Mouse (Mus musculus): ENCODE data around the gene Msh5. TPM values are rescaled to one million over a fixed set of nuclear protein-coding genes. Genes with fewer than 3 reads are reported as not detected.
A peak's percentile ranks its signal among the peaks of the same experiment; 100 is the strongest.
"Not testable (repeated sequence)": the region's sequence is repeated elsewhere in the genome, so short reads cannot be mapped to it uniquely, and the experiment has no call there.

Msh5 gene
- total RNA-seq, 2 experiments from 2014 or later, result 0.62 to 0.82 TPM

GRCm38 (mm10) chr17:35049561-35050016 is 3.0 kb upstream of the Msh5 start, which contains the start of gene Clic1:
Gene Clic1, plus strand, starts transcription at chr17:35049966.
- DNase-seq (ENCODE audit: extremely low spot score in 1 of 2, low spot score in 1 of 2), result no peak

- no peak for DNase-seq (ENCODE audit: extremely low spot score in 1 of 2, low spot score in 1 of 2)
These were observed 2.4 kb upstream of the Msh5 start for GRCm38 (mm10) chr17:35048932-35049440.

GRCm38 (mm10) chr17:35048149-35048931 is 1.8 kb upstream of the Msh5 start:
- no peak for DNase-seq (ENCODE audit: extremely low spot score in 1 of 2, low spot score in 1 of 2)

GRCm38 (mm10) chr17:35047688-35048087 is 1.1 kb upstream of the Msh5 start:
- DNase-seq (ENCODE audit: extremely low spot score in 1 of 2, low spot score in 1 of 2), result no peak

GRCm38 (mm10) chr17:35045807-35046680 is 501 bp downstream of the Msh5 start:
- no peak for DNase-seq (ENCODE audit: extremely low spot score in 1 of 2, low spot score in 1 of 2)

GRCm38 (mm10) chr17:35044904-35045806 is 1.4 kb downstream of the Msh5 start:
- no peak for DNase-seq (ENCODE audit: extremely low spot score in 1 of 2, low spot score in 1 of 2)

- no peak for DNase-seq (ENCODE audit: extremely low spot score in 1 of 2, low spot score in 1 of 2)
These were observed 2.8 kb downstream of the Msh5 start for GRCm38 (mm10) chr17:35043794-35044193.

- DNase-seq (ENCODE audit: extremely low spot score in 1 of 2, low spot score in 1 of 2), result no peak
These were observed 7.2 kb downstream of the Msh5 start for GRCm38 (mm10) chr17:35039121-35039873.

- DNase-seq (ENCODE audit: extremely low spot score in 1 of 2, low spot score in 1 of 2), result no peak
These were observed 11.6 kb downstream of the Msh5 start for GRCm38 (mm10) chr17:35034896-35035295.

GRCm38 (mm10) chr17:35033703-35034102 is 12.8 kb downstream of the Msh5 start:
- DNase-seq (ENCODE audit: extremely low spot score in 1 of 2, low spot score in 1 of 2), result not testable (repeated sequence)

GRCm38 (mm10) chr17:35032323-35032870 is 14.1 kb downstream of the Msh5 start:
- no peak for DNase-seq (ENCODE audit: extremely low spot score in 1 of 2, low spot score in 1 of 2)

- DNase-seq (ENCODE audit: extremely low spot score in 1 of 2, low spot score in 1 of 2), result no peak
These were observed 14.7 kb downstream of the Msh5 start for GRCm38 (mm10) chr17:35031880-35032279.

GRCm38 (mm10) chr17:35031272-35031671 is 15.3 kb downstream of the Msh5 start:
- DNase-seq (ENCODE audit: extremely low spot score in 1 of 2, low spot score in 1 of 2), result no peak

- DNase-seq (ENCODE audit: extremely low spot score in 1 of 2, low spot score in 1 of 2), result peak in 1 of 2 experiments; percentile 19
These were observed 16.6 kb downstream of the Msh5 start for GRCm38 (mm10) chr17:35029691-35030532.

GRCm38 (mm10) chr17:35028315-35028714 is 18.2 kb downstream of the Msh5 start:
- no peak for DNase-seq (ENCODE audit: extremely low spot score in 1 of 2, low spot score in 1 of 2)

GRCm38 (mm10) chr17:35027277-35028068 is 19.1 kb downstream of the Msh5 start, which contains the start of gene Sapcd1:
Gene Sapcd1, minus strand, starts transcription at chr17:35028016.
- DNase-seq (ENCODE audit: extremely low spot score in 1 of 2, low spot score in 1 of 2), result peak; percentile 32 to 40

GRCm38 (mm10) chr17:35026206-35026605 is 20.3 kb downstream of the Msh5 start:
- no peak for DNase-seq (ENCODE audit: extremely low spot score in 1 of 2, low spot score in 1 of 2)
